Mouse (Mus musculus) embryonic fibroblast, embryonic 13.5 days (primary cell): ENCODE measurements around the gene Dynll2. TPM values are rescaled to one million over a fixed set of nuclear protein-coding genes. Genes with fewer than 3 reads are reported as not detected.

Experiments
- H3K27ac ChIP-seq: 2 replicates; pipeline ENCODE4 v1.5.1; 2012; ENCODE audit warnings: low read length, control low read depth, inconsistent platforms; ENCODE audit not compliant: insufficient read depth
- H3K4me1 ChIP-seq: 2 replicates; pipeline ENCODE4 v1.6.1; 2011; ENCODE audit warnings: low read length; ENCODE audit not compliant: control insufficient read depth, insufficient read depth
- H3K4me3 ChIP-seq: 2 replicates; pipeline ENCODE4 v1.5.1; 2011; ENCODE audit warnings: mild to moderate bottlenecking, control low read depth, low read length; ENCODE audit not compliant: insufficient read depth
- CTCF ChIP-seq: IDR thresholded peaks from 2 replicates; pipeline ENCODE4 v1.5.1; 2011; ENCODE audit warnings: mild to moderate bottlenecking, control low read depth, low read length, moderate library complexity, borderline replicate concordance; ENCODE audit not compliant: insufficient read depth
- POLR2A ChIP-seq: IDR thresholded peaks from 2 replicates; pipeline ENCODE4 v1.6.1; 2011; ENCODE audit warnings: low read depth, mild to moderate bottlenecking, control low read depth, low read length, moderate library complexity
- polyA plus RNA-seq: library from polyadenylated mRNA; stranded (reverse); fragments of >200 nt; gene quantifications from 2 replicates; pipeline ENCODE4 v1.2.4, GENCODE M21; 2011; ENCODE audit warnings: low read depth; ENCODE audit not compliant: missing spikeins, insufficient read length

Gene Dynll2
- polyA plus RNA-seq, 1 experiment: 113 TPM

DNA sequence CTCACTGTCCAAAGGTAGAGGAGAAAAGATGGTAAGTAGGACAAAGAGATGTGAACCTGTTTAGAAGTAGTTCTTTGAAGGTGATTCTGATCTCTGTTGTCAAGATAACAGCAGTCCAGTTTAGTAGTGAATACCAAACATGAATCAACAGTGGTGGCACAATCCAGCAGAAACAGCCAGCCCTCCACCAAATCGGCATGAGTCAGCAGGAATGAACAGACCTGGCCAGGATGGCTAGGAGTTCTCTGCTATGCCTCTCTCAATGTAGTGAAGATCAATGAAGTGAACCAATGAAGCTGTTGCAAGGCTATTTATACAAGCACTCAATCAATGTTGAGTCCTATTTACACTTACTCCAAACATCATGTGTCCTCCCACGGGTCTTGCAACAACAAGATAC lies 57.0 kb downstream of the Dynll2 start:
- Histone ChIP-seq H3K4me3 (no peak overlapping the region), H3K4me1 (no peaks in the 10 kb centered on the region), H3K27ac (no peak overlapping the region)
- TF ChIP-seq POLR2A: no peak
- TF ChIP-seq CTCF: no peak

Other genes with a start within 250 kb of the Dynll2 start
- 56.1 and 58.3 TPM in 2 replicates for gene Supt4a, start 250.0 kb downstream of the Dynll2 start, polyA plus RNA-seq
- gene Tspoap1, start 227.0 kb downstream of the Dynll2 start, polyA plus RNA-seq: 1.2 TPM in 2 replicates
- not detected in 2 replicates for gene Mpo, start 194.0 kb downstream of the Dynll2 start, polyA plus RNA-seq
- not detected in 2 replicates for gene Lpo, start 159.2 kb downstream of the Dynll2 start, polyA plus RNA-seq
- 4.3 and 7.4 TPM in 2 replicates for gene Mks1, start 134.3 kb downstream of the Dynll2 start, polyA plus RNA-seq
- gene Epx, start 112.0 kb downstream of the Dynll2 start, polyA plus RNA-seq: not detected in 2 replicates
- not detected in 2 replicates for gene Olfr462, start 95.3 kb downstream of the Dynll2 start, polyA plus RNA-seq
- gene Olfr463, start 90.1 kb downstream of the Dynll2 start, polyA plus RNA-seq: not detected in 2 replicates
- gene Olfr464, start 66.6 kb downstream of the Dynll2 start, polyA plus RNA-seq: not detected in 2 replicates
- gene Srsf1, start 59.8 kb upstream of the Dynll2 start, polyA plus RNA-seq: 291 and 361 TPM in 2 replicates
- gene Vezf1, start 80.7 kb upstream of the Dynll2 start, polyA plus RNA-seq: 44.6 and 46.1 TPM in 2 replicates
- 29.6 and 31.8 TPM in 2 replicates for gene Cuedc1, start 110.5 kb upstream of the Dynll2 start, polyA plus RNA-seq
- 71.7 and 98.7 TPM in 2 replicates for gene Mrps23, start 216.9 kb upstream of the Dynll2 start, polyA plus RNA-seq